Mouse (Mus musculus) heart, adult 2 months (tissue): ENCODE results near the gene Fem1a.

ENCODE experiments used
- CTCF ChIP-seq: fragments of 200-600 bp; IDR thresholded peaks from 2 replicates; pipeline ENCODE4 v1.8.1; 2022; ENCODE audit warnings: antibody characterized with exemption, mild to moderate bottlenecking, moderate library complexity
- EP300 ChIP-seq: fragments of 200-500 bp; IDR thresholded peaks from 2 replicates; pipeline ENCODE4 v1.6.1; 2011; ENCODE audit warnings: low read depth, low read length, control low read depth; ENCODE audit not compliant: insufficient read depth
- POLR2A ChIP-seq: fragments of 200-500 bp; IDR thresholded peaks from 2 replicates; pipeline ENCODE4 v1.6.1; 2011; ENCODE audit warnings: mild to moderate bottlenecking, low read depth, low read length, control low read depth; ENCODE audit not compliant: insufficient read depth

DNA sequence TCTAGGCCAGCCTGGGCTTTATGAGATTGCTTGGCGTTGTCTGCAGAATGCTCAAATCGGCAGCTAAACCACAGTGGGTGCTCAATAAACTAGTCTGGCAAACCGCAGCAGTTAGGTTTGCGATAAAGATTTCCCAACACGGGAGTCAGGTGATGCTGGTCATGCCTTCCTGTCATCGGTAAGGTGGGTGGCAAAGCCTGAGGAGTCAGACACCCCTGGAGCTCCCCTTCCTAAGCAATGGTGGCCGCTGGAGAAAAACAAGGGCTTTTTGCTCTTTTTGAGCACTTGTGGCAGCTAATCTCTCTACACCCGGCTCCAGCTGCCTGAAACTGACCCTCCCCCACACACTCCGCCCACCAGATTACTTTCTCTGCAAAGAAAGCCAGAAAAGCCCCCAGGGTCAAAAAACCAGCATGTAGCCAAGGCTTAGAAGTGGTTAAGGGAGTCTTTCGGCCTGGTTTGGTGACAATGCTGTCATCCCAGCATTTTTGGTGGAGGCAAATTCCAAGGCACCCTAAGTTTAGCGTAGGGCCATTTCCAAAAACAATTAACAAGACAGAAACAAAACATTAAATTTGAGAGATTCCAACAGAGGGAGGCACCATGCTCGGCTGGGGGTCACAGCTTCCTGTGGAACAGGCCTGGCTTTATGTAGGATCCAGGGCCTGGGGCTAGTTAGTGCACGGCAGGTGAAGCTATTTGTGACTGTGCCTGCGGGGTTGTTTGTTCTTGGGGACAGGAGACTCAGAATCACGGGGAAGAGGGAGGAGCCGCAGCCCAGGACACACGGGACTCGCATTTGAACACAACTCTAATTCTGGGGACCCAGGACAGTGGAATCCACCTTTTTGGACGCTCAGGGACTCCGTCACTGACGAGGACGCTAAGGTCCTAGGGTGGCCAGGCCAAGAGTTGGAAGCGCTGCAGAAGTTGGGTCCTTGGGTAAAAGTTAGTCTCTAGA is 33.0 kb downstream of the Fem1a start:
- peak; percentile 40; the same call in 1 of the 2 replicates for TF ChIP-seq POLR2A
- TF ChIP-seq CTCF, result no peak
- 0 out of 2 replicates have a peak, but pooled peaks have one; percentile 23 for TF ChIP-seq EP300
